Mouse (Mus musculus) G1E (cell line): ENCODE measurements around the gene Daam1.

Source experiments
- CTCF ChIP-seq: IDR thresholded peaks from 2 replicates; pipeline ENCODE4 v1.5.1; 2012; ENCODE audit warnings: low read depth, low read length, inconsistent platforms, mixed read lengths
- GATA1 ChIP-seq: IDR thresholded peaks from 2 replicates; pipeline ENCODE4 v1.6.1; 2012; ENCODE audit warnings: borderline replicate concordance, low read length, inconsistent platforms, mixed read lengths
- GATA2 ChIP-seq: IDR thresholded peaks from 2 replicates; pipeline ENCODE4 v1.6.1; 2012; ENCODE audit warnings: low read depth, low read length, inconsistent platforms, borderline replicate concordance
- POLR2AphosphoS5 ChIP-seq: IDR thresholded peaks from 2 replicates; pipeline ENCODE4 v1.6.1; 2012; ENCODE audit warnings: low read depth, low read length, inconsistent platforms; ENCODE audit not compliant: insufficient replicate concordance
- TAL1 ChIP-seq: conservative IDR thresholded peaks from 2 replicates; pipeline ENCODE4 v1.6.1; 2012; ENCODE audit warnings: low read depth, low read length, inconsistent platforms, mixed read lengths

DNA sequence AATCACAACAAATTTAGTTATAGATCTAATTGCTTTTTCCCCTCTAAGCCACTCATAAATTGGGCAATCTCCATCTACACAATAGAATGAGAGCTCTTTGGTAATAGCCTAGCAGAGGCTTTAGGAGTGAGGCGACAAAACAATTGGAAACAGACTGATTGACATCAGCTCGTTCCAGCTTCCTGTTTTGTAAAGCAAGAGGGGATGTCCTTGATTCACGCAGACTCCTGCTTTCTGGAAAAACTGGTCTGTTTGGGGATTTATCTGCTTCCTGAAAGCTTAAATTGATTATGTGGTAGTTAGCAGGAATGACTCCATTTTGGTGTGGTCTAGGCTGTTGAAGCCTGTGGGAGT is 33.6 kb downstream of the Daam1 start:
- TF ChIP-seq CTCF (no peak), GATA1 (no peak), POLR2AphosphoS5 (no peak), TAL1 (no peak), GATA2 (no peak)
